Mouse (Mus musculus): Measurements from ENCODE around the gene Acad10. TPM values are rescaled to one million over a fixed set of nuclear protein-coding genes. Genes with fewer than 3 reads are reported as not detected.
"Not testable (repeated sequence)": the region's sequence is repeated elsewhere in the genome, so short reads cannot be mapped to it uniquely, and the experiment has no call there.

The Acad10 gene
- polyA plus RNA-seq, 1 experiment from 2014 or later, result 2.5 TPM

- Histone ChIP-seq H3K27me3 (ENCODE audit: control insufficient read depth, insufficient read depth, low read length) (no peaks in the 10 kb centered on the region), H3K36me3 (ENCODE audit: control insufficient read depth, insufficient read depth, low read length) (peaks cover 6% of the 10 kb centered on the region), H3K27ac (ENCODE audit: low read depth, low read length) (no peak overlapping the region), H3K9ac (ENCODE audit: low read length) (no peak overlapping the region), H3K9me3 (ENCODE audit: control insufficient read depth, low read length) (no peaks in the 10 kb centered on the region), H3K4me3 (ENCODE audit: low read depth, low read length) (no peak overlapping the region), H3K4me2 (no peak overlapping the region), H3K4me1 (ENCODE audit: control insufficient read depth, insufficient read depth, low read length) (peaks cover 7% of the 10 kb centered on the region)
- DNase-seq (ENCODE audit: low spot score, missing footprints), result peak; percentile 69
- no peak for ATAC-seq (ENCODE audit: low FRiP score)
- 93% methylated on average over 6 of the region's 6 CpGs for WGBS
Measured at GRCm38 (mm10) chr5:121664078-121664477, 3.8 kb upstream of the Acad10 start.

- peaks cover 6% of the 10 kb centered on the region; the same call in 1 of the 2 replicates for H3K36me3 ChIP-seq (ENCODE audit: control insufficient read depth, insufficient read depth, low read length)
- H3K9ac ChIP-seq (ENCODE audit: low read length), result no peak overlapping the region
- H3K4me1 ChIP-seq (ENCODE audit: control insufficient read depth, insufficient read depth, low read length), result peaks cover 7% of the 10 kb centered on the region
- no peak overlapping the region for H3K4me3 ChIP-seq (ENCODE audit: low read depth, low read length)
- 89% methylated on average over 8 of the region's 8 CpGs for WGBS
- H3K27me3 ChIP-seq (ENCODE audit: control insufficient read depth, insufficient read depth, low read length), result no peaks in the 10 kb centered on the region
- no peak for DNase-seq (ENCODE audit: low spot score, missing footprints)
- H3K9me3 ChIP-seq (ENCODE audit: control insufficient read depth, low read length), result no peaks in the 10 kb centered on the region
- no peak overlapping the region for H3K27ac ChIP-seq (ENCODE audit: low read depth, low read length)
- H3K4me2 ChIP-seq, result no peak overlapping the region
- ATAC-seq (ENCODE audit: low FRiP score), result no peak
Measured at GRCm38 (mm10) chr5:121663456-121663855, 3.1 kb upstream of the Acad10 start.

GRCm38 (mm10) chr5:121661494-121661893 lies 1.2 kb upstream of the Acad10 start:
- WGBS, result 87% methylated on average over 5 of the region's 5 CpGs
- Histone ChIP-seq H3K9me3 (ENCODE audit: control insufficient read depth, low read length) (no peaks in the 10 kb centered on the region), H3K4me1 (ENCODE audit: control insufficient read depth, insufficient read depth, low read length) (peaks cover 7% of the 10 kb centered on the region), H3K4me3 (ENCODE audit: low read depth, low read length) (peak overlapping the region; percentile 94), H3K9ac (ENCODE audit: low read length) (peak overlapping the region; percentile 91), H3K36me3 (ENCODE audit: control insufficient read depth, insufficient read depth, low read length) (peaks cover 6% of the 10 kb centered on the region; the same call in 1 of the 2 replicates), H3K4me2 (peak overlapping the region; percentile 91), H3K27ac (ENCODE audit: low read depth, low read length) (no peak overlapping the region), H3K27me3 (ENCODE audit: control insufficient read depth, insufficient read depth, low read length) (no peaks in the 10 kb centered on the region)
- DNase-seq (ENCODE audit: low spot score, missing footprints), result peak; percentile 79
- ATAC-seq (ENCODE audit: low FRiP score), result no peak

GRCm38 (mm10) chr5:121660897-121661254 lies 562 bp upstream of the Acad10 start:
- peak overlapping the region; percentile 94 for H3K4me3 ChIP-seq (ENCODE audit: low read depth, low read length)
- H3K27me3 ChIP-seq (ENCODE audit: control insufficient read depth, insufficient read depth, low read length), result no peaks in the 10 kb centered on the region
- ATAC-seq (ENCODE audit: low FRiP score) (peak; percentile 16), DNase-seq (ENCODE audit: low spot score, missing footprints) (no peak)
- H3K9ac ChIP-seq (ENCODE audit: low read length), result peak overlapping the region; percentile 91
- H3K9me3 ChIP-seq (ENCODE audit: control insufficient read depth, low read length), result no peaks in the 10 kb centered on the region
- under 1% methylated on average over 26 of the region's 26 CpGs for WGBS
- H3K27ac ChIP-seq (ENCODE audit: low read depth, low read length), result no peak overlapping the region; the same call in 1 of the 2 replicates
- peak overlapping the region; percentile 91 for H3K4me2 ChIP-seq
- H3K4me1 ChIP-seq (ENCODE audit: control insufficient read depth, insufficient read depth, low read length), result peaks cover 7% of the 10 kb centered on the region
- peaks cover 6% of the 10 kb centered on the region; the same call in 1 of the 2 replicates for H3K36me3 ChIP-seq (ENCODE audit: control insufficient read depth, insufficient read depth, low read length)

- H3K27me3 ChIP-seq (ENCODE audit: control insufficient read depth, insufficient read depth, low read length); ATAC-seq (ENCODE audit: low FRiP score); H3K4me3 ChIP-seq (ENCODE audit: low read depth, low read length); DNase-seq (ENCODE audit: low spot score, missing footprints); H3K4me2 ChIP-seq; H3K36me3 ChIP-seq (ENCODE audit: control insufficient read depth, insufficient read depth, low read length); H3K9me3 ChIP-seq (ENCODE audit: control insufficient read depth, low read length); H3K9ac ChIP-seq (ENCODE audit: low read length); H3K4me1 ChIP-seq (ENCODE audit: control insufficient read depth, insufficient read depth, low read length); H3K27ac ChIP-seq (ENCODE audit: low read depth, low read length): not testable (repeated sequence)
- 87% methylated on average over 6 of the region's 6 CpGs for WGBS
Measured at GRCm38 (mm10) chr5:121657656-121658055, 2.7 kb downstream of the Acad10 start.

GRCm38 (mm10) chr5:121656866-121657265 lies 3.4 kb downstream of the Acad10 start:
- WGBS, result 82% methylated on average over 6 of the region's 6 CpGs
- not testable (repeated sequence) for H3K9me3 ChIP-seq (ENCODE audit: control insufficient read depth, low read length); H3K9ac ChIP-seq (ENCODE audit: low read length); H3K4me1 ChIP-seq (ENCODE audit: control insufficient read depth, insufficient read depth, low read length); DNase-seq (ENCODE audit: low spot score, missing footprints); ATAC-seq (ENCODE audit: low FRiP score); H3K27me3 ChIP-seq (ENCODE audit: control insufficient read depth, insufficient read depth, low read length); H3K4me3 ChIP-seq (ENCODE audit: low read depth, low read length); H3K36me3 ChIP-seq (ENCODE audit: control insufficient read depth, insufficient read depth, low read length); H3K4me2 ChIP-seq; H3K27ac ChIP-seq (ENCODE audit: low read depth, low read length)

GRCm38 (mm10) chr5:121654526-121654925 lies 5.8 kb downstream of the Acad10 start:
- Histone ChIP-seq H3K27ac (ENCODE audit: low read depth, low read length) (no peak overlapping the region), H3K4me2 (no peak overlapping the region), H3K4me1 (ENCODE audit: control insufficient read depth, insufficient read depth, low read length) (no peaks in the 10 kb centered on the region), H3K9me3 (ENCODE audit: control insufficient read depth, low read length) (no peaks in the 10 kb centered on the region), H3K4me3 (ENCODE audit: low read depth, low read length) (no peak overlapping the region), H3K36me3 (ENCODE audit: control insufficient read depth, insufficient read depth, low read length) (no peaks in the 10 kb centered on the region), H3K27me3 (ENCODE audit: control insufficient read depth, insufficient read depth, low read length) (no peaks in the 10 kb centered on the region), H3K9ac (ENCODE audit: low read length) (no peak overlapping the region)
- DNase-seq (ENCODE audit: low spot score, missing footprints) (no peak), ATAC-seq (ENCODE audit: low FRiP score) (no peak)
- WGBS, result 80% methylated on average over 4 of the region's 4 CpGs

GRCm38 (mm10) chr5:121649134-121649533 lies 11.2 kb downstream of the Acad10 start:
- 87% methylated on average over 7 of the region's 7 CpGs for WGBS
- H3K9me3 ChIP-seq (ENCODE audit: control insufficient read depth, low read length), result no peaks in the 10 kb centered on the region
- ATAC-seq (ENCODE audit: low FRiP score), result no peak

GRCm38 (mm10) chr5:121639601-121640000 lies 20.7 kb downstream of the Acad10 start:
- Histone ChIP-seq H3K4me3 (ENCODE audit: low read depth, low read length) (no peak overlapping the region), H3K36me3 (ENCODE audit: control insufficient read depth, insufficient read depth, low read length) (no peaks in the 10 kb centered on the region), H3K9ac (ENCODE audit: low read length) (no peak overlapping the region), H3K4me1 (ENCODE audit: control insufficient read depth, insufficient read depth, low read length) (no peaks in the 10 kb centered on the region), H3K9me3 (ENCODE audit: control insufficient read depth, low read length) (no peaks in the 10 kb centered on the region), H3K4me2 (no peak overlapping the region), H3K27me3 (ENCODE audit: control insufficient read depth, insufficient read depth, low read length) (no peaks in the 10 kb centered on the region), H3K27ac (ENCODE audit: low read depth, low read length) (no peak overlapping the region)
- DNase-seq (ENCODE audit: low spot score, missing footprints) (no peak), ATAC-seq (ENCODE audit: low FRiP score) (no peak)
- WGBS, result 90% methylated on average over 9 of the region's 9 CpGs

More at GRCm38 (mm10) chr5:121649134-121649533, 11.2 kb downstream of the Acad10 start:
- Histone ChIP-seq H3K4me3 (ENCODE audit: low read depth, low read length) (no peak overlapping the region), H3K27ac (ENCODE audit: low read depth, low read length) (no peak overlapping the region), H3K27me3 (ENCODE audit: control insufficient read depth, insufficient read depth, low read length) (no peaks in the 10 kb centered on the region), H3K4me1 (ENCODE audit: control insufficient read depth, insufficient read depth, low read length) (no peaks in the 10 kb centered on the region), H3K36me3 (ENCODE audit: control insufficient read depth, insufficient read depth, low read length) (no peaks in the 10 kb centered on the region), H3K4me2 (no peak overlapping the region), H3K9ac (ENCODE audit: low read length) (no peak overlapping the region)
- no peak for DNase-seq (ENCODE audit: low spot score, missing footprints)
